Mouse (Mus musculus) C2C12 (cell line): ENCODE results near the gene Dffb. TPM values are rescaled to one million over a fixed set of nuclear protein-coding genes. Genes with fewer than 3 reads are reported as not detected.

Experiments
- H3K27me3 ChIP-seq: one replicate; pipeline ENCODE4 v1.6.1; 2011; ENCODE audit not compliant: control insufficient read depth, insufficient read depth, insufficient read length
- H3K36me3 ChIP-seq: one replicate; pipeline ENCODE4 v1.6.1; 2011; ENCODE audit not compliant: control insufficient read depth, insufficient read depth
- H3K4me3 ChIP-seq: one replicate; pipeline ENCODE4 v1.5.1; 2011; ENCODE audit warnings: mild to moderate bottlenecking, control low read depth; ENCODE audit not compliant: poor library complexity, insufficient read depth, severe bottlenecking
- H3K79me2 ChIP-seq: one replicate; pipeline ENCODE4 v1.6.1; 2011; ENCODE audit not compliant: control insufficient read depth, insufficient read depth
- H3K79me3 ChIP-seq: one replicate; pipeline ENCODE4 v1.6.1; 2011; ENCODE audit warnings: low read depth, control low read depth
- H3ac ChIP-seq: one replicate; pipeline ENCODE3; 2011; ENCODE audit warnings: low read depth; ENCODE audit not compliant: control insufficient read depth, insufficient read length
- CEBPB ChIP-seq: IDR thresholded peaks from one replicate; pipeline ENCODE4 v1.6.1; 2011; ENCODE audit warnings: low read depth, mild to moderate bottlenecking, control low read depth, moderate library complexity
- CTCF ChIP-seq: IDR thresholded peaks from one replicate; pipeline ENCODE4 v1.5.1; 2011; ENCODE audit not compliant: control insufficient read depth, insufficient read depth, insufficient read length
- FOSL1 ChIP-seq: IDR thresholded peaks from one replicate; pipeline ENCODE4 v1.8.0; 2011; ENCODE audit warnings: mild to moderate bottlenecking, low read length; ENCODE audit not compliant: poor library complexity, insufficient read depth, severe bottlenecking
- MAX ChIP-seq: IDR thresholded peaks from one replicate; pipeline ENCODE4 v1.6.1; 2011; ENCODE audit warnings: mild to moderate bottlenecking, control low read depth
- MYOD1 ChIP-seq: IDR thresholded peaks from one replicate; pipeline ENCODE4 v1.6.1; 2011; ENCODE audit warnings: low read depth; ENCODE audit not compliant: control insufficient read depth, insufficient read length
- MYOG ChIP-seq: IDR thresholded peaks from one replicate; pipeline ENCODE4 v1.6.1; 2011; ENCODE audit not compliant: control insufficient read depth, insufficient read length; ENCODE audit errors: extremely low read depth
- USF1 ChIP-seq: IDR thresholded peaks from one replicate; pipeline ENCODE4 v1.6.1; 2011; ENCODE audit warnings: low read depth, mild to moderate bottlenecking, control low read depth, moderate library complexity
- polyA plus RNA-seq: library from polyadenylated mRNA; unstranded; fragments of >200 nt; fragmentation: generic; extraction: Trizol; gene quantifications from one replicate; pipeline ENCODE4 v1.2.1, GENCODE M21; 2012; ENCODE audit warnings: missing spikeins

Dffb gene
- polyA plus RNA-seq, 1 experiment: 3.2 TPM

GRCm38 (mm10) chr4:153920517-153921233, 54.3 kb downstream of the Dffb start:
- no peaks in the 10 kb centered on the region for H3K27me3 ChIP-seq
- H3K36me3 ChIP-seq: no peaks in the 10 kb centered on the region
- no peaks in the 10 kb centered on the region for H3K79me3 ChIP-seq
- H3K4me3 ChIP-seq: no peak overlapping the region
- H3ac ChIP-seq: no peak overlapping the region
- H3K79me2 ChIP-seq: no peaks in the 10 kb centered on the region
- TF ChIP-seq USF1: no peak
- TF ChIP-seq CEBPB: no peak
- no peak for TF ChIP-seq FOSL1
- TF ChIP-seq CTCF: no peak
- TF ChIP-seq MAX: no peak
- no peak for TF ChIP-seq MYOG
- TF ChIP-seq MYOD1: no peak

GRCm38 (mm10) chr4:153917773-153918500, 57.0 kb downstream of the Dffb start:
- Histone ChIP-seq H3K79me2 (no peaks in the 10 kb centered on the region), H3K4me3 (no peak overlapping the region), H3K79me3 (no peaks in the 10 kb centered on the region), H3ac (no peak overlapping the region), H3K36me3 (no peaks in the 10 kb centered on the region), H3K27me3 (no peaks in the 10 kb centered on the region)
- TF ChIP-seq MYOD1 (no peak), MAX (no peak), MYOG (no peak), USF1 (no peak), CEBPB (no peak), FOSL1 (no peak), CTCF (no peak)

Other genes starting within 250 kb of the Dffb start
- 39.8 TPM for gene A430005L14Rik, start 17.9 kb downstream of the Dffb start, polyA plus RNA-seq
- gene Cep104, start 68 bp upstream of the Dffb start, polyA plus RNA-seq: 19.8 TPM
- 41.7 TPM for gene Lrrc47, start 36.6 kb upstream of the Dffb start, polyA plus RNA-seq
- 2.2 TPM for gene Smim1, start 51.1 kb upstream of the Dffb start, polyA plus RNA-seq
- gene Ccdc27, start 67.6 kb upstream of the Dffb start, polyA plus RNA-seq: not detected
- 0.01 TPM for gene Trp73, start 165.1 kb upstream of the Dffb start, polyA plus RNA-seq
- 21.7 TPM for gene Wrap73, start 167.2 kb upstream of the Dffb start, polyA plus RNA-seq
- gene Tprgl, start 185.5 kb upstream of the Dffb start, polyA plus RNA-seq: 57.3 TPM
- gene Megf6, start 195.6 kb upstream of the Dffb start, polyA plus RNA-seq: 0.08 TPM